Mouse (Mus musculus): ENCODE results near the gene Pld6.
"Not testable (repeated sequence)": the region's sequence is repeated elsewhere in the genome, so short reads cannot be mapped to it uniquely, and the experiment has no call there.

Pld6 gene

GRCm38 (mm10) chr11:59745851-59746250, 41.6 kb downstream of the Pld6 start:
- no peak for DNase-seq (ENCODE audit: low spot score)

- DNase-seq (ENCODE audit: low spot score): no peak
Observed at GRCm38 (mm10) chr11:59744374-59744773, 43.1 kb downstream of the Pld6 start.

GRCm38 (mm10) chr11:59743712-59744111, 43.7 kb downstream of the Pld6 start:
- DNase-seq (ENCODE audit: low spot score): no peak

GRCm38 (mm10) chr11:59743307-59743706, 44.1 kb downstream of the Pld6 start:
- no peak for DNase-seq (ENCODE audit: low spot score)

GRCm38 (mm10) chr11:59741915-59742314, 45.5 kb downstream of the Pld6 start:
- no peak for DNase-seq (ENCODE audit: low spot score)

DNA sequence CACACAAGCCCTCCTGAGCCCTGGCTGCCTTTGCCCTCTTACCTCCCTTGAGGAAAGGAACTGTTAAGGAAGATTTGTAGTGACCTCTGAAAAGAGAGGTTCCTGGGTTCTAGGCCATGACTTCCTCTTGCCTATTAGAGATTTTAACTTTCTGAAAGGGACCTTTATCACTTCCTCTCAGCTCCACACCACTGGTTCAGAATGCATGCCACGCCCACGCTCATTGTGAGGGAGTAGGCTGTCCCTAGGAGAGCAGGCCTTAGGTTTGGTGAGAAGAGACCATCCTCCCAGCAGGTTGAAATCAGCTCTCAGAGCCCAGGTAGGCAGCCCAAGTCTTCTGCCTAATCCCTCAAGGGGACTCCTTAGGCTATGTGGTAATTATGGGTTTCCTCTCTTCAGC, 47.4 kb downstream of the Pld6 start:
- no peak for DNase-seq (ENCODE audit: low spot score)

- no peak for DNase-seq (ENCODE audit: low spot score)
Observed at GRCm38 (mm10) chr11:59737250-59737649, 50.2 kb downstream of the Pld6 start.

DNA sequence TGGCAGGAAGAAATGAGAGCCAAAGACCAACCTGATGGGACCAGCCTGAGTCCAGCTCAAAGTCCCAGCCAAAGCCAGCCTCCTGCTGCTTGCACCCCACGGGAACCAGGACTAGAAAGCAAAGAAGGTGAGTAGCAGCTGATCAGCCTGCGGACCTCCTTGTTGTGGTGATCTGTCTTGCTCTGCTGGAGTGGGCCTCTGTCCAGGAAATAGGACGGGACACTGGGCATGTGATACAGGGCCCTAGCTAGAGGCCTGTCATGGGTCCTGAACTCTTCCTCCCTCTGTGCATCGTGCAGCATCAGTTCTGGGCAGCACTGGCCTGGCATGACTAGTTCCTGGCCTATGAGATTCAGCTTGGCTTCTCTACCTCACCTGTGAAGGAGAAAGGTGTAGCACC, 51.5 kb downstream of the Pld6 start:
- not testable (repeated sequence) for DNase-seq (ENCODE audit: low spot score)

DNA sequence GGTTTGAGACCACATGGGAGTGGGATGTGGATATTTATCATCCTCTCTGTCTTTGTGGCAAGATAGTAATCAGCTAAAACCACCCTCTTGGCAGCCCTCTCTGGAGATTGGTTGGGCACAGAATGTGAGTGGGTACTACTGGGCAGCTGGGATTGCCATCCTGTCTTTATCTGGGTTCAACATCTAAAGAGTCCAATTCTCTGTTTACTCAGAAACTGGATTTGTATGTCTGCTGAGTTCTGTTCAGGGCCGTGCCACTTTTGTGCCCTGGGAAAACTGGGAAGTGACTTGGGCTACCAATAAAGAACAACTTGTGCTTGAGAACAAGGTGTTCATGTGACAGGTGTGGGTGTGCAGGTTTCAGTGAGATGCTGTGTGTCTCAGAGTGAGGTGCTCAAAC, 53.1 kb downstream of the Pld6 start:
- DNase-seq (ENCODE audit: low spot score): no peak
